Mouse (Mus musculus) CH12.LX (cell line): ENCODE data around the gene Gm20388. TPM values are rescaled to one million over a fixed set of nuclear protein-coding genes. Genes with fewer than 3 reads are reported as not detected.
A peak's percentile ranks its signal among the peaks of the same experiment; 100 is the strongest.

Source experiments
- DNase-seq: peaks from one replicate; pipeline ENCODE4 v3.0.0-alpha.2; 2013; ENCODE audit errors: extremely low read depth
- H3K27ac ChIP-seq: 2 replicates; pipeline ENCODE4 v1.5.1; 2012; ENCODE audit warnings: low read depth, mild to moderate bottlenecking, control low read depth, moderate library complexity; ENCODE audit not compliant: insufficient read depth
- H3K27me3 ChIP-seq: replicated peaks from 2 replicates; pipeline ENCODE3; 2012; ENCODE audit warnings: inconsistent platforms
- H3K36me3 ChIP-seq, 2 experiments: replicated peaks in 1 of 2; 2 replicates each; pipeline versions ENCODE3 to v1.6.1; 2012; ENCODE audit warnings: inconsistent platforms in 1 of 2, low read length in 1 of 2, mild to moderate bottlenecking in 1 of 2, mixed read lengths in 1 of 2, moderate library complexity in 1 of 2; ENCODE audit not compliant: control insufficient read depth in 1 of 2, insufficient read depth in 1 of 2
- H3K4me1 ChIP-seq, 2 experiments: 2 replicates each; pipeline ENCODE4 v1.6.1; 2012; ENCODE audit warnings: inconsistent platforms in 1 of 2, moderate library complexity in 1 of 2; ENCODE audit not compliant: insufficient read depth in 2 of 2, control insufficient read depth in 1 of 2
- H3K4me2 ChIP-seq: 2 replicates; pipeline ENCODE4 v1.6.1; 2012; ENCODE audit warnings: low read depth, mild to moderate bottlenecking, control low read depth; ENCODE audit not compliant: poor library complexity, insufficient read depth, severe bottlenecking
- H3K4me3 ChIP-seq, 3 experiments: fragments of 150-350 bp in 1 of 3; sonication (generic) in 1 of 3; replicated peaks in 1 of 3; 2 replicates each; pipeline versions ENCODE3 to v1.5.1; 2011 to 2012; ENCODE audit warnings: low read depth in 2 of 3, low read length in 2 of 3, mild to moderate bottlenecking in 2 of 3, moderate library complexity in 2 of 3, control low read depth in 1 of 3, improper control_type of control experiment in 1 of 3, inconsistent platforms in 1 of 3, mixed read lengths in 1 of 3; ENCODE audit not compliant: poor library complexity in 1 of 3
- H3K79me2 ChIP-seq: replicated peaks from 2 replicates; pipeline ENCODE4 v1.6.1; 2012; ENCODE audit warnings: mild to moderate bottlenecking, moderate library complexity; ENCODE audit not compliant: control insufficient read depth, poor library complexity, insufficient read depth, severe bottlenecking; ENCODE audit errors: extremely low read depth
- H3K9ac ChIP-seq: 2 replicates; pipeline ENCODE4 v1.6.1; 2012; ENCODE audit warnings: low read depth, mild to moderate bottlenecking, control low read depth, moderate library complexity; ENCODE audit not compliant: insufficient read depth
- H3K9me3 ChIP-seq: replicated peaks from 2 replicates; pipeline ENCODE3; 2012; ENCODE audit warnings: low read length, inconsistent platforms, mixed read lengths
- CHD2 ChIP-seq: IDR thresholded peaks from 2 replicates; pipeline ENCODE4 v1.6.1; 2011; ENCODE audit warnings: low read length, improper control_type of control experiment
- CTCF ChIP-seq, 2 experiments: IDR thresholded peaks in 1 of 2; conservative IDR thresholded peaks in 1 of 2; 2 replicates each; pipeline ENCODE4 v1.5.1; 2011 to 2012; ENCODE audit warnings: low read depth in 2 of 2, low read length in 2 of 2, improper control_type of control experiment in 1 of 2, inconsistent platforms in 1 of 2, mild to moderate bottlenecking in 1 of 2, moderate library complexity in 1 of 2
- ELF1 ChIP-seq: IDR thresholded peaks from 2 replicates; pipeline ENCODE4 v1.6.1; 2014; ENCODE audit warnings: low read depth, mild to moderate bottlenecking, inconsistent platforms, low read length, improper control_type of control experiment
- EP300 ChIP-seq: IDR thresholded peaks from 2 replicates; pipeline ENCODE4 v1.6.1; 2011; ENCODE audit warnings: low read length, improper control_type of control experiment
- GABPA ChIP-seq: IDR thresholded peaks from 2 replicates; pipeline ENCODE4 v1.6.1; 2012; ENCODE audit warnings: low read depth, low read length, improper control_type of control experiment, inconsistent platforms; ENCODE audit not compliant: insufficient replicate concordance
- MAFK ChIP-seq: IDR thresholded peaks from 2 replicates; pipeline ENCODE4 v1.6.1; 2011; ENCODE audit warnings: low read length, improper control_type of control experiment; ENCODE audit not compliant: insufficient replicate concordance
- MYC ChIP-seq: IDR thresholded peaks from 2 replicates; pipeline ENCODE4 v1.6.1; 2011; ENCODE audit warnings: low read depth, mild to moderate bottlenecking, improper control_type of control experiment, low read length
- RAD21 ChIP-seq: IDR thresholded peaks from 2 replicates; pipeline ENCODE4 v1.6.1; 2011; ENCODE audit warnings: low read depth, mild to moderate bottlenecking, low read length, improper control_type of control experiment, moderate library complexity
- RCOR1 ChIP-seq: conservative IDR thresholded peaks from 2 replicates; pipeline ENCODE4 v1.6.1; 2012; ENCODE audit warnings: low read depth, mild to moderate bottlenecking, inconsistent platforms, low read length, improper control_type of control experiment
- SMC3 ChIP-seq: IDR thresholded peaks from 2 replicates; pipeline ENCODE4 v1.6.1; 2011; ENCODE audit warnings: low read depth, low read length, improper control_type of control experiment
- TCF12 ChIP-seq: IDR thresholded peaks from 2 replicates; pipeline ENCODE4 v1.6.1; 2014; ENCODE audit warnings: low read depth, mild to moderate bottlenecking, inconsistent platforms, low read length, improper control_type of control experiment
- UBTF ChIP-seq: IDR thresholded peaks from 2 replicates; pipeline ENCODE4 v1.6.1; 2012; ENCODE audit warnings: low read depth, mild to moderate bottlenecking, inconsistent platforms, low read length, improper control_type of control experiment, moderate library complexity
- USF2 ChIP-seq: conservative IDR thresholded peaks from 2 replicates; pipeline ENCODE4 v1.6.1; 2011; ENCODE audit warnings: low read depth, low read length, improper control_type of control experiment
- ZMIZ1 ChIP-seq: IDR thresholded peaks from 2 replicates; pipeline ENCODE4 v1.6.1; 2012; ENCODE audit warnings: low read depth, mild to moderate bottlenecking, inconsistent platforms, low read length, improper control_type of control experiment
- dilution Hi-C: fragments of 300-500 bp; cut with MboI; formaldehyde crosslinking; loops from 2 replicates; pipeline ENCODE4 v1.14.3; 2020; ENCODE audit warnings: low sequenced_read_pairs; ENCODE audit not compliant: extremely low pct_unique_long_range_greater_than_20kb, extremely low pct_ligation_motif_present
- in situ Hi-C: fragments of 300-500 bp; cut with MboI; formaldehyde crosslinking; loops from 3 replicates; pipeline ENCODE4 v1.14.3; 2019; ENCODE audit warnings: low sequenced_read_pairs, low pct_ligation_motif_present, low pct_unique_long_range_greater_than_20kb, mixed read lengths
- polyA plus RNA-seq: library from polyadenylated mRNA; unstranded; fragments of >175 nt; gene quantifications from 2 replicates; pipeline ENCODE4 v1.2.1, GENCODE M21; 2012; ENCODE audit warnings: low read depth; ENCODE audit not compliant: insufficient read length
- total RNA-seq, 2 experiments: library from RNA; depleted of rRNA; stranded (reverse); fragments of 300-350 nt in 1 of 2; fragments of >200 nt in 1 of 2; gene quantifications; 2 replicates each; pipeline ENCODE4 v1.2.3; 2012 to 2014

The Gm20388 gene
- total and polyA plus RNA-seq, 3 experiments = 14.8 to 26.3 (median 22.2) TPM

DNA sequence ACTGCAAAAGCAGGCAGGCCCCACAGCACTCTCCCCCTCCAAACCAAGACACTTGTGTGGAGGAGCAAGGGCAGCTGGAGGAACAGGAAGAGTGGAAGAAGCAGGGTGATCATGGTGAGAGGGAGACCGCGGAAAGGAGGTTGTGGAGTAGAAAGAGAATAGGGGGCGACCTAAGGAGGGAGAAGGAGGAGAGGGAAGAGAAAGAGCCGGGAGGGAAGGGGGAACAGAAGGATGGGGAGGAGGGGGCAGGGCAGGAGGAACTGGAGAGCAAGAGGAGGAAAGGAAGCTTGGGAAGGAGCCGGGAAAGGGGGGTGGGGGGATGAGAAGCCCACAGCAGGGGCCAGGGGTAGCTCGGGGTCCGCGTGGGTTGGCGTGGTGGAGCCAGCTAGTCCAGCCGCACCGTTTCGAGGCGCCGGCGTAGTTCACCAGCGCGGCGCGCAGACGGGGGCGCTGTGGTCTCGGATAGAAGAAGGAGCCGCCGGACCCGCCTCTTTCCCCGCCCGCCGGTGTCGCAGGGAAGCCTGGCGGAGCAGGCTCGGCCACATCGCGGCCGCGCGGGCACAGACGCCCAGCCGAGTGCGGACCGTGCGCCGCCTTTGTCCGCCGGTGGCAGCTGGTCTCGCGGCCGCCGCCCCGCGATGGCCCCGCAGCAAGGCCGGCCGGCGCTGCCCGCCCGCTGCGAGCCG lies 3742.8 kb downstream of the Gm20388 start, which contains the start of gene Rhou:
Gene Rhou (plus strand): TSS at position 622 of the 686 bp plus-strand sequence.
- H3K27ac ChIP-seq = no peak within 1 kb of the TSS
- dilution Hi-C loops = no loop called here
- no peaks in the 10 kb centered on the region for H3K79me2 ChIP-seq
- peaks cover 6% of the 10 kb centered on the region for H3K9me3 ChIP-seq
- peaks cover 3% of the 10 kb centered on the region in 2 experiments; a peak in 1 of 4 replicates for H3K4me1 ChIP-seq
- no peak for TF ChIP-seq MYC
- TF ChIP-seq SMC3 = peak; percentile 42; the same call in 1 of the 2 replicates
- 0 out of 2 replicates have a peak, but pooled peaks have one; percentile 60 for TF ChIP-seq UBTF
- peak in 1 of 2 experiments; percentile 65; a peak in 2 of 4 replicates for TF ChIP-seq CTCF (conservative IDR thresholded peaks at IDR 0.05 in 1 of 2, IDR thresholded peaks at IDR 0.05 in 1 of 2; ENCODE audit: low read depth in 2 of 2, low read length in 2 of 2)
- peak; percentile 49 for TF ChIP-seq RAD21
- no peak for TF ChIP-seq GABPA
- TF ChIP-seq, all 38 proteins: peak for 4
- Histone ChIP-seq H3K9ac (no peak within 1 kb of the TSS), H3K27me3 (peaks cover 53% of the 10 kb centered on the region), H3K4me3 (peak within 1 kb of the TSS in 1 of 3 experiments; percentile 36), H3K4me2 (peak within 1 kb of the TSS; percentile 40), H3K36me3 (no peaks in the 10 kb centered on the region)
- DNase-seq = peak; percentile 49
- in situ Hi-C loops = loop anchor here (5.0 kb wide), 1 partner anchor 114 kb away; no protein-coding TSS in a partner anchor

DNA sequence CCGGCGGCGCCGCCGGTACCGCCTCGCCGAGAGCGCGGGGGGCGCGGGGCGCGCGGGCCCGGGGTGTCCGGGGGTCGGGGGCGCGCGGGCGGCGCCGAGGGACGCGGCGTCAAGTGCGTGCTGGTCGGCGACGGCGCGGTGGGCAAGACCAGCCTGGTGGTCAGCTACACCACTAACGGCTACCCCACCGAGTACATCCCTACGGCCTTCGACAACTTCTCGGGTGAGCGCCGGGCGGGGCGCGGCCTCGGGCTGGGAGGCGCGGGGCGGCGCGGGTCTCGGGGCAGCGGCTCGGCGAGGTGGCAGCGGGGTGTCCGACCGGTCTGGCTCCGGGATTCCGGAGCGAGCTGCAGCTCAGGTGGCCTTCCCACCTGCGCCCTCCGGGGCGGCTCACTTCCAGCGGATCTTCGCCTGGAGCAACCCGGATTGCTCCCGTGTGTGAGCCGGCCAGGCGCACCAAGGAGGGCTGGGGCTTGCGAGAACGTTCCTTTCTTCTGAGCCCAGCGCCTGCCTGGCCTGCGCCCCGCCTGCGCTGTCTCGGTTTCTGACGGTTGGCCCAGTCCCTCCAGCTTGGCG lies 3743.4 kb downstream of the Gm20388 start:
- DNase-seq = no peak
- Histone ChIP-seq H3K27ac (no peak overlapping the region), H3K79me2 (no peaks in the 10 kb centered on the region), H3K4me2 (peak overlapping the region; percentile 40; the same call in 1 of the 2 replicates), H3K4me1 (peaks cover 3% of the 10 kb centered on the region in 2 experiments; a peak in 1 of 4 replicates), H3K9me3 (peaks cover 6% of the 10 kb centered on the region), H3K36me3 (no peaks in the 10 kb centered on the region), H3K27me3 (peaks cover 46% of the 10 kb centered on the region), H3K4me3 (no peak overlapping the region), H3K9ac (no peak overlapping the region)
- dilution Hi-C loops = no loop called here
- no peak for TF ChIP-seq ELF1
- no peak for TF ChIP-seq CHD2
- no peak for TF ChIP-seq USF2
- TF ChIP-seq EP300 = no peak
- TF ChIP-seq RCOR1 = no peak
- no peak for TF ChIP-seq TCF12
- no peak for TF ChIP-seq ZMIZ1
- TF ChIP-seq MAFK = no peak
- in situ Hi-C loops = loop anchor here (5.0 kb wide), 1 partner anchor 113 kb away; no protein-coding TSS in a partner anchor
